Mouse (Mus musculus): ENCODE measurements around the gene Mettl2. TPM values are rescaled to one million over a fixed set of nuclear protein-coding genes. Genes with fewer than 3 reads are reported as not detected.

The Mettl2 gene
- polyA plus RNA-seq, 1 experiment: 18.5 TPM

DNA sequence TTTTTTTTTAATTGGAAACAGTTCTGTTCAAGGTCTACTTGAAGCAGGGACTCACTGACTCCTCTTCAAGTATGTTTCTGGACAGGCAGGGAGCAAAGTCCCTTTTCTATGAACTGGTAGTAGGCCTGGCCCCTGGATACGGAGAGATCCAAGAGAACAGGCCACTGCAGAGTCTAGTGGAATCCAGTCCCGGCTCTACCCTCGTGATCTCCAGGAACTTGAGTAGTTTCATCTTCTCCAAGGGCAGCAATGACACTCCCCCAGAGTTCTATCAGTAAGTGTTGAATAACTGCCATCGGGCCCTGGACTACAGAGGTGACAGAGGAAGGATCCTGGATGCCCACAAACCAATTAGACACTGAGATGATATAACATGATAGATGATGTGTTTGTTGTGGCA, 29.7 kb downstream of the Mettl2 start:
- Histone ChIP-seq H3K79me2 (ENCODE audit: control insufficient read depth, insufficient read depth) (no peaks in the 10 kb centered on the region), H3K36me3 (ENCODE audit: control insufficient read depth, insufficient read depth) (no peaks in the 10 kb centered on the region), H3K4me3 (ENCODE audit: insufficient read depth, poor library complexity, severe bottlenecking) (no peak overlapping the region), H3ac (ENCODE audit: control insufficient read depth, insufficient read length, low read depth) (no peak overlapping the region), H3K79me3 (ENCODE audit: low read depth) (no peaks in the 10 kb centered on the region), H3K27me3 (ENCODE audit: control insufficient read depth, insufficient read depth, insufficient read length) (no peaks in the 10 kb centered on the region)
- no peak for TF ChIP-seq MAX (IDR thresholded peaks at IDR 0.05)
- TF ChIP-seq MYOD1 (IDR thresholded peaks at IDR 0.05; ENCODE audit: control insufficient read depth, insufficient read length, low read depth): no peak
- TF ChIP-seq CEBPB (IDR thresholded peaks at IDR 0.05; ENCODE audit: low read depth): no peak
- no peak for TF ChIP-seq USF1 (IDR thresholded peaks at IDR 0.05; ENCODE audit: low read depth)
- no peak for TF ChIP-seq MYOG (IDR thresholded peaks at IDR 0.05; ENCODE audit: control insufficient read depth, extremely low read depth, insufficient read length)
- TF ChIP-seq CTCF (IDR thresholded peaks at IDR 0.05; ENCODE audit: control insufficient read depth, insufficient read depth, insufficient read length): no peak
- TF ChIP-seq FOSL1 (IDR thresholded peaks at IDR 0.05; ENCODE audit: insufficient read depth, low read length, poor library complexity, severe bottlenecking): no peak

- H3ac ChIP-seq (ENCODE audit: control insufficient read depth, insufficient read length, low read depth): no peak overlapping the region
- H3K36me3 ChIP-seq (ENCODE audit: control insufficient read depth, insufficient read depth): no peaks in the 10 kb centered on the region
- TF ChIP-seq USF1 (IDR thresholded peaks at IDR 0.05; ENCODE audit: low read depth) (no peak), CTCF (IDR thresholded peaks at IDR 0.05; ENCODE audit: control insufficient read depth, insufficient read depth, insufficient read length) (no peak), MYOG (IDR thresholded peaks at IDR 0.05; ENCODE audit: control insufficient read depth, extremely low read depth, insufficient read length) (no peak), MYOD1 (IDR thresholded peaks at IDR 0.05; ENCODE audit: control insufficient read depth, insufficient read length, low read depth) (no peak), FOSL1 (IDR thresholded peaks at IDR 0.05; ENCODE audit: insufficient read depth, low read length, poor library complexity, severe bottlenecking) (no peak), MAX (IDR thresholded peaks at IDR 0.05) (no peak), CEBPB (IDR thresholded peaks at IDR 0.05; ENCODE audit: low read depth) (no peak)
- no peaks in the 10 kb centered on the region for H3K79me3 ChIP-seq (ENCODE audit: low read depth)
- no peak overlapping the region for H3K4me3 ChIP-seq (ENCODE audit: insufficient read depth, poor library complexity, severe bottlenecking)
- H3K27me3 ChIP-seq (ENCODE audit: control insufficient read depth, insufficient read depth, insufficient read length): no peaks in the 10 kb centered on the region
- H3K79me2 ChIP-seq (ENCODE audit: control insufficient read depth, insufficient read depth): no peaks in the 10 kb centered on the region
Measured at GRCm38 (mm10) chr11:105156748-105157267, 30.6 kb downstream of the Mettl2 start.

GRCm38 (mm10) chr11:105158047-105158446, 31.8 kb downstream of the Mettl2 start:
- Histone ChIP-seq H3K79me3 (ENCODE audit: low read depth) (no peaks in the 10 kb centered on the region), H3K36me3 (ENCODE audit: control insufficient read depth, insufficient read depth) (no peaks in the 10 kb centered on the region), H3K4me3 (ENCODE audit: insufficient read depth, poor library complexity, severe bottlenecking) (no peak overlapping the region), H3ac (ENCODE audit: control insufficient read depth, insufficient read length, low read depth) (no peak overlapping the region), H3K27me3 (ENCODE audit: control insufficient read depth, insufficient read depth, insufficient read length) (no peaks in the 10 kb centered on the region), H3K79me2 (ENCODE audit: control insufficient read depth, insufficient read depth) (no peaks in the 10 kb centered on the region)
- TF ChIP-seq MYOG (IDR thresholded peaks at IDR 0.05; ENCODE audit: control insufficient read depth, extremely low read depth, insufficient read length) (no peak), USF1 (IDR thresholded peaks at IDR 0.05; ENCODE audit: low read depth) (no peak), CEBPB (IDR thresholded peaks at IDR 0.05; ENCODE audit: low read depth) (no peak)

DNA sequence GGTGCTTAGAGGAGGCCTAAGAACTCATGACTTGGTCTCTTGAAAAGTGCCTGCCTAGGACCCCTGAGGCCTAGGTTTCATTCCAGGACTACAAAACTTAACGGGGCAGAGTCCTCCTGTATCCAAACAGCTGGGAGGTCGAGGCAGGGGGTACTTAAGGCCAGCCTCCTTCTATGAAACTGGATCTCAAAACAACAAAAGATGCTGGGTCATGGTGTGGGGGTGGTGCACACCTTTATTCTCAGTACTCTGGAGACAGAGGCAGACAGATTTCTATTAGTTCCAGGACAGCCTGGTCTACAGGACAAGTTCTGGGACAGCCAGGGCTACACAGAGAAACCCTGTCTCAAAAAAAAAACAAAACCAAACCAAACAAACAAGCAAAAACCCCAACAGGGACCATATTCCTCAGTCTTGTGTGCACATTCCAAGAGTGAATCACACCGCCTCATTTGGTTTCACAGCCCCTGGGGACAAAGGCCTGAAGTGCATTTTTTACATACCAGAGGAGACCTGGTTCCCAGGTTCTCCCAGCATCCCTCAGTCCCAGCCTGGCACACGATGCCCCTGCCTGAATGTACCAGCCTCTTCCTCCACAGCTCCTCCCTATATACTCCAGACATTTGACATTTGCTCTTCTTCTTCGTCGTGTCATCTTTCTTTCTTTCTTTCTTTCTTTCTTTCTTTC, 33.6 kb downstream of the Mettl2 start:
- H3ac ChIP-seq (ENCODE audit: control insufficient read depth, insufficient read length, low read depth): no peak overlapping the region

GRCm38 (mm10) chr11:105161411-105161810, 35.2 kb downstream of the Mettl2 start:
- Histone ChIP-seq H3K79me2 (ENCODE audit: control insufficient read depth, insufficient read depth) (no peaks in the 10 kb centered on the region), H3K79me3 (ENCODE audit: low read depth) (no peaks in the 10 kb centered on the region), H3K27me3 (ENCODE audit: control insufficient read depth, insufficient read depth, insufficient read length) (no peaks in the 10 kb centered on the region), H3K4me3 (ENCODE audit: insufficient read depth, poor library complexity, severe bottlenecking) (no peak overlapping the region), H3K36me3 (ENCODE audit: control insufficient read depth, insufficient read depth) (no peaks in the 10 kb centered on the region), H3ac (ENCODE audit: control insufficient read depth, insufficient read length, low read depth) (no peak overlapping the region)
- no peak for TF ChIP-seq CEBPB (IDR thresholded peaks at IDR 0.05; ENCODE audit: low read depth)
- TF ChIP-seq USF1 (IDR thresholded peaks at IDR 0.05; ENCODE audit: low read depth): no peak
- TF ChIP-seq MYOD1 (IDR thresholded peaks at IDR 0.05; ENCODE audit: control insufficient read depth, insufficient read length, low read depth): no peak
- no peak for TF ChIP-seq MYOG (IDR thresholded peaks at IDR 0.05; ENCODE audit: control insufficient read depth, extremely low read depth, insufficient read length)
- TF ChIP-seq FOSL1 (IDR thresholded peaks at IDR 0.05; ENCODE audit: insufficient read depth, low read length, poor library complexity, severe bottlenecking): no peak
- TF ChIP-seq CTCF (IDR thresholded peaks at IDR 0.05; ENCODE audit: control insufficient read depth, insufficient read depth, insufficient read length): no peak
- TF ChIP-seq MAX (IDR thresholded peaks at IDR 0.05): no peak

More for the DNA sequence above, 33.6 kb downstream of the Mettl2 start:
- Histone ChIP-seq H3K4me3 (ENCODE audit: insufficient read depth, poor library complexity, severe bottlenecking) (no peak overlapping the region), H3K79me3 (ENCODE audit: low read depth) (no peaks in the 10 kb centered on the region), H3K79me2 (ENCODE audit: control insufficient read depth, insufficient read depth) (no peaks in the 10 kb centered on the region), H3K36me3 (ENCODE audit: control insufficient read depth, insufficient read depth) (no peaks in the 10 kb centered on the region), H3K27me3 (ENCODE audit: control insufficient read depth, insufficient read depth, insufficient read length) (no peaks in the 10 kb centered on the region)
- TF ChIP-seq USF1 (IDR thresholded peaks at IDR 0.05; ENCODE audit: low read depth) (no peak), MAX (IDR thresholded peaks at IDR 0.05) (peak; percentile 82), CEBPB (IDR thresholded peaks at IDR 0.05; ENCODE audit: low read depth) (no peak), FOSL1 (IDR thresholded peaks at IDR 0.05; ENCODE audit: insufficient read depth, low read length, poor library complexity, severe bottlenecking) (peak; percentile 57), CTCF (IDR thresholded peaks at IDR 0.05; ENCODE audit: control insufficient read depth, insufficient read depth, insufficient read length) (no peak), MYOG (IDR thresholded peaks at IDR 0.05; ENCODE audit: control insufficient read depth, extremely low read depth, insufficient read length) (no peak), MYOD1 (IDR thresholded peaks at IDR 0.05; ENCODE audit: control insufficient read depth, insufficient read length, low read depth) (no peak)
